Mouse (Mus musculus) neural tube, embryonic 11.5 days (tissue): Measurements from ENCODE around the gene Prkaca. TPM values are rescaled to one million over a fixed set of nuclear protein-coding genes. Genes with fewer than 3 reads are reported as not detected.
"Not testable (repeated sequence)": the region's sequence is repeated elsewhere in the genome, so short reads cannot be mapped to it uniquely, and the experiment has no call there.

ENCODE experiments used
- ATAC-seq: fragments of 200-750 bp; cut with Nextera tagmentation; 2 replicates; pipeline ENCODE4 v1.8.0; 2017; ENCODE audit warnings: moderate number of reproducible peaks, mild to moderate bottlenecking, moderate TSS enrichment, moderate library complexity; ENCODE audit not compliant: insufficient read depth, low FRiP score, low TSS enrichment
- DNase-seq: peaks from one replicate; pipeline ENCODE4 v3.0.0-alpha.2; 2015; ENCODE audit warnings: low spot score
- H3K27ac ChIP-seq: fragments of 300-500 bp; sonication (generic); 2 replicates; pipeline ENCODE4 v1.5.1; 2014; ENCODE audit warnings: low read depth, mild to moderate bottlenecking, low read length
- H3K27me3 ChIP-seq: fragments of 300-500 bp; sonication (generic); 2 replicates; pipeline ENCODE4 v1.6.1; 2014; ENCODE audit warnings: mild to moderate bottlenecking, low read length, mixed read lengths; ENCODE audit not compliant: control insufficient read depth, insufficient read depth
- H3K36me3 ChIP-seq: fragments of 300-500 bp; sonication (generic); 2 replicates; pipeline ENCODE4 v1.6.1; 2014; ENCODE audit warnings: mild to moderate bottlenecking, low read length, moderate library complexity, mixed read lengths; ENCODE audit not compliant: control insufficient read depth, insufficient read depth
- H3K4me1 ChIP-seq: fragments of 300-500 bp; sonication (generic); 2 replicates; pipeline ENCODE4 v1.6.1; 2014; ENCODE audit warnings: low read length, mixed read lengths; ENCODE audit not compliant: control insufficient read depth, insufficient read depth
- H3K4me2 ChIP-seq: fragments of 300-500 bp; sonication (generic); 2 replicates; pipeline ENCODE4 v1.6.1; 2014; ENCODE audit warnings: low read depth, mild to moderate bottlenecking, moderate library complexity
- H3K4me3 ChIP-seq: fragments of 300-500 bp; sonication (generic); 2 replicates; pipeline ENCODE4 v1.5.1; 2014; ENCODE audit warnings: low read depth, low read length
- H3K9ac ChIP-seq: fragments of 300-500 bp; sonication (generic); 2 replicates; pipeline ENCODE4 v1.6.1; 2014; ENCODE audit warnings: mild to moderate bottlenecking, low read length
- H3K9me3 ChIP-seq: fragments of 300-500 bp; sonication (generic); 2 replicates; pipeline ENCODE4 v1.6.1; 2016; ENCODE audit warnings: low read length; ENCODE audit not compliant: control insufficient read depth
- WGBS: fragments of 180-500 bp; shearing (Covaris S2); extraction: QIAGEN DNeasy Blood & Tissue Kit; methylation state at CpG from one replicate; pipeline ENCODE4 v1.1.7; 2014; 5-methylcytosine and 5-hydroxymethylcytosine counted together
- polyA plus RNA-seq: library from polyadenylated mRNA; unstranded; fragments of >200 nt; fragmentation: Nextera tagmentation; extraction: Ambion mirVana; gene quantifications from 2 replicates; pipeline ENCODE4 v1.2.1, GENCODE M21; 2014

Gene Prkaca
- polyA plus RNA-seq, 1 experiment from 2014 or later, result 154 TPM

DNA sequence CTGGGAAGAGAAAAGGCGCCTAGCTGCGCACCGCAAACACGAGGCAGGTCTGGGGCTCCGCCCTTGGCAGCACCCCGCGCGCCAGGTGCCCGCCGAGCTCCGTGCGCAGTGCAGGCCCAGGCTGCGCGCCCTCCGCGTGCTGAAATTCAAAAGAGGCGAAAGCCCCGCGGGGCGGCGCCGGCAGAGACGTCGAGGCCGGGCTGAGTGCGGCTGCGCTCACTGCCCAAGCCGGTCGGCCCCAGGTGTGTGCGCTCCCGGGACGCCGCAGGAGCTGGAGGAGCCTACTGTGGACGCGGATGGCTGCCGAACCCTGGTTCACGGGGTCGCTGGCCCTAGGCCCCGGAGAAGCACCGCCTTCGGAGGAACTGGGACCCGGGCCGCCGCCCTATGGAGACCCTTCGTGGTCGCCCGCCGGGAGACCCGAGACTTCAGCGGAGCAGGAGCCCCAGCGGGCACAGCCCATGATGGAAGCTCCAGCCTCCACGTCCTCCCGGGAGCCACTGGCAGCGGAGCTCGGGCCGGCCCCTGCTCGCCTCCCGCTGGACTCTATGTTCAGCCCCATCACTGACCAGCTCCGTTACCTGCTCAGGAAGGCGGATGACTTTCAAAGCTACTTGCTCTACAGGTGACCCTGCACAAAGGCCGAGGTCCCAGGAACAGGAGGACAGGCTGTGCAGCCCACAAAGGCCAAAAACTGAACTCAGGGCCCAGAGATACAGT is 28.6 kb downstream of the Prkaca start, which contains the start of gene 1700067K01Rik:
Gene 1700067K01Rik, plus strand, starts transcription at position 222 of the 720 bp plus-strand sequence.
- Histone ChIP-seq H3K36me3 (peaks cover 2% of the 10 kb centered on the region), H3K9me3 (no peaks in the 10 kb centered on the region), H3K27me3 (peaks cover 20% of the 10 kb centered on the region), H3K9ac (0 out of 2 replicates have a peak within 1 kb of the TSS, but pooled peaks have one; percentile 16), H3K4me3 (no peak within 1 kb of the TSS), H3K4me2 (0 out of 2 replicates have a peak within 1 kb of the TSS, but pooled peaks have one; percentile 18), H3K27ac (no peak within 1 kb of the TSS), H3K4me1 (peaks cover 18% of the 10 kb centered on the region)
- 14% methylated on average over 61 of the region's 61 CpGs for WGBS
- ATAC-seq, result no peak
- DNase-seq, result no peak

DNA sequence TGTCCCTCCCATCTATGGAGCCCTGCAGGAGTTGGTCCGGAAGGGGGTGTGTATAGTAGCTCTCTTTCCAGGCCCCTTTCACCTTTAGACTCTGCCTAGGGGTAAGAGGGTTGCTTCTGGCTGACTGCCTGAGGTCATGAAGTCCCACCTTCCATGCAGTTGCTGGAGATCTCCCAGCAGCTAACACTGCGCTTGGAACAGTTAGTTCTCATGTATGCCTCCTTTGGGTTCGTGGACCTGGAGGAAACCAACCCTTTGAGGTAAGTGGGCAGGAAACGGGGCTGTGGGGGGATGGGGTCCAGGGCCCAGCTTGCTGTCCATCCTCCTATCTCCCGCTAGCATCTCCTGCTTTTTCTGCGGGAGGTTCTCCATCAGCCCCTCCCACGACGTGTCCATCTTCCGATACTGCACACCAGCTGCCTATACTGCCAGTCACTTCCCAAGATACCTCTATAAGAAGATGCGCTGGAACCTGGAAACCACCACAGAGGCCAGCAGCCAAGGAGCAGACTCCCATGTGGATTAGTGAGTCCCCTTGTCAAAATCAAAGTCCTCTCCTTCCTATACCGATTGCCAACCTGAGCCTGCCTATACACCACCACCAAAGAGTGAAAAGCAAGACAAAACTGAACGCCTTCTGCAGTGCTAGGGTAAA is 30.3 kb downstream of the Prkaca start:
- H3K9ac ChIP-seq, result no peak overlapping the region
- H3K27me3 ChIP-seq, result peaks cover 20% of the 10 kb centered on the region
- peaks cover 2% of the 10 kb centered on the region for H3K36me3 ChIP-seq
- DNase-seq (no peak), ATAC-seq (no peak)
- H3K4me2 ChIP-seq, result no peak overlapping the region
- H3K4me1 ChIP-seq, result peaks cover 18% of the 10 kb centered on the region
- no peak overlapping the region for H3K4me3 ChIP-seq
- no peak overlapping the region for H3K27ac ChIP-seq
- H3K9me3 ChIP-seq, result no peaks in the 10 kb centered on the region
- 63% methylated on average over 12 of the region's 12 CpGs for WGBS

DNA sequence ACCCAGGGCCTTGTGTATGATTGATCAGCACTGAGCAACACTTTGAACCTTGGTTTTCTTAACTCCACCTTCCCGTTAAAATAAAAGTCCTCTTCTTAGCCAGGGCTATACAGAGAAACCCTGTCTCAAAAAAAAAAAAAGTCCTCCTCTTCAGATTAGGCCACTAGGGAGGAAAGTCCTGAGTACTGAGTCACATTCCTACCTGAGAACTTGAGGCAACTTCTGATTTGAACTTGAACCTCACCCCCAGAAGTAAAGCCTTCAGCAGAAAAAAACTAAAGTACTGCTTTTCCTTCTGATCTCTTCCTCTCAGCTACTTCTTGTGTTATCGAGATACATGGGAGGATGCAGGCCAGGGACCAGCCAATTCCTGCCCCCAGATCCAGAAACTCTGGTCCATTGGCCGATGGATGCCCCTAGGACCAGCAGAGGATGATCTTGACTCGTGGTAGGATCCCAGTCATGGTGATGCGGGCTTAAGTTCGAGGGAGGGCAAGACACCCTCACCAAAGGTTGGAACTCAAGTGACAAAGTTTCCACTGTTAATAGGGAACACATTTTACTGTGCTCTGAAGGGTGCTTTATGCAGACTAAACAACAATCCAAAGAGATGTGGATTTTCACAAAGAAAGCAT is 30.9 kb downstream of the Prkaca start:
- Histone ChIP-seq H3K36me3 (peaks cover 2% of the 10 kb centered on the region), H3K27ac (no peak overlapping the region), H3K4me2 (peak overlapping the region; percentile 60; the same call in 1 of the 2 replicates), H3K9me3 (no peaks in the 10 kb centered on the region), H3K4me1 (peaks cover 17% of the 10 kb centered on the region), H3K9ac (no peak overlapping the region), H3K4me3 (no peak overlapping the region), H3K27me3 (peaks cover 20% of the 10 kb centered on the region)
- DNase-seq (no peak), ATAC-seq (no peak)
- WGBS, result 78% methylated on average over 6 of the region's 6 CpGs

GRCm38 (mm10) chr8:84004533-84005201 is 31.9 kb downstream of the Prkaca start:
- DNase-seq (peak; percentile 94), ATAC-seq (peak; percentile 65)
- under 1% methylated on average over 30 of the region's 30 CpGs for WGBS
- H3K4me1 ChIP-seq, result peaks cover 9% of the 10 kb centered on the region
- H3K27me3 ChIP-seq, result peaks cover 20% of the 10 kb centered on the region
- peak overlapping the region; percentile 41 for H3K4me3 ChIP-seq
- H3K36me3 ChIP-seq, result peaks cover 2% of the 10 kb centered on the region; the same call in 1 of the 2 replicates
- peak overlapping the region; percentile 60 for H3K4me2 ChIP-seq
- no peak overlapping the region for H3K27ac ChIP-seq
- H3K9ac ChIP-seq, result peak overlapping the region; percentile 49
- H3K9me3 ChIP-seq, result no peaks in the 10 kb centered on the region

GRCm38 (mm10) chr8:84005502-84005901 is 32.7 kb downstream of the Prkaca start:
- H3K36me3 ChIP-seq, H3K4me3 ChIP-seq, H3K9ac ChIP-seq, H3K4me1 ChIP-seq, H3K27ac ChIP-seq, H3K4me2 ChIP-seq, DNase-seq, ATAC-seq, H3K9me3 ChIP-seq: not testable (repeated sequence)
- 93% methylated on average over 7 of the region's 7 CpGs for WGBS
- H3K27me3 ChIP-seq, result peaks cover 19% of the 10 kb centered on the region

- Histone ChIP-seq H3K27me3 (peaks cover 35% of the 10 kb centered on the region), H3K4me2 (no peak overlapping the region), H3K4me1 (peaks cover 21% of the 10 kb centered on the region), H3K4me3 (no peak overlapping the region), H3K36me3 (no peaks in the 10 kb centered on the region), H3K9ac (no peak overlapping the region), H3K27ac (no peak overlapping the region), H3K9me3 (no peaks in the 10 kb centered on the region)
- WGBS, result 23% methylated on average over 7 of the region's 7 CpGs
- ATAC-seq, result no peak
- DNase-seq, result peak; percentile 44
Measured at GRCm38 (mm10) chr8:84008362-84008761, 35.6 kb downstream of the Prkaca start.

DNA sequence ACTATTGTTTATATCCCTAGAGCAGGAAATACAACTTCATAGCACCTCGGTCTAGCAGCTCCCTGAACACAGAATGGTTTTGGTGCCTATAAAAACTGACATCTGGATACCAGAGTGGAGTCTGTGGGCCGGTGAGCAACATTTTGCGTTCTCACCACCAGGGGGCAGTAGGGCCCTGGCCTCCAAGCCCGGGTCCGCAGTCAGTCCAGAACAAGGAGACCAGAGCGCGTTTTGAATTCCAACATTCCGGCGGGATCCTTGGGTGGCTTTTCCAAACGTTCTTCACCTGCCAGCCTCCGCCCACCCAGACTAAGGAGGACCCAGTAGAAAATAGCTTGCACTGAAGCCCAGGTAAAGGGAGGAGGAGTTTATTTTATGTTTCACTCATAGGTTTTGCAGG is 37.1 kb downstream of the Prkaca start:
- ATAC-seq (no peak), DNase-seq (peak; percentile 86)
- H3K4me3 ChIP-seq, result no peak overlapping the region
- WGBS, result 2% methylated on average over 11 of the region's 11 CpGs
- H3K27ac ChIP-seq, result no peak overlapping the region
- no peak overlapping the region for H3K9ac ChIP-seq
- no peak overlapping the region for H3K4me2 ChIP-seq
- H3K36me3 ChIP-seq, result no peaks in the 10 kb centered on the region
- no peaks in the 10 kb centered on the region for H3K9me3 ChIP-seq
- H3K4me1 ChIP-seq, result peaks cover 18% of the 10 kb centered on the region
- H3K27me3 ChIP-seq, result peaks cover 37% of the 10 kb centered on the region
